Mouse (Mus musculus) hindbrain, embryonic 13.5 days (tissue): Measurements from ENCODE around the gene Arfgef3. TPM values are rescaled to one million over a fixed set of nuclear protein-coding genes. Genes with fewer than 3 reads are reported as not detected.

Source experiments
- ATAC-seq: fragments of 200-750 bp; cut with Nextera tagmentation; 2 replicates; pipeline ENCODE4 v1.8.0; 2017; ENCODE audit warnings: moderate TSS enrichment; ENCODE audit not compliant: low FRiP score
- H3K27ac ChIP-seq: fragments of 300-500 bp; sonication (generic); 2 replicates; pipeline ENCODE4 v1.5.1; 2015; ENCODE audit warnings: inconsistent platforms, mild to moderate bottlenecking, moderate library complexity
- H3K27me3 ChIP-seq: fragments of 300-500 bp; sonication (generic); 2 replicates; pipeline ENCODE4 v1.6.1; 2015; ENCODE audit warnings: mild to moderate bottlenecking, inconsistent platforms
- H3K36me3 ChIP-seq: fragments of 300-500 bp; sonication (generic); 2 replicates; pipeline ENCODE4 v1.6.1; 2015; ENCODE audit warnings: mild to moderate bottlenecking, inconsistent platforms
- H3K4me1 ChIP-seq: fragments of 300-500 bp; sonication (generic); replicated peaks from 2 replicates; pipeline ENCODE4 v1.6.1; 2015; ENCODE audit warnings: inconsistent platforms
- H3K4me2 ChIP-seq: fragments of 300-500 bp; sonication (generic); 2 replicates; pipeline ENCODE4 v1.6.1; 2015; ENCODE audit warnings: inconsistent platforms, mild to moderate bottlenecking, moderate library complexity
- H3K4me3 ChIP-seq: fragments of 300-500 bp; sonication (generic); 2 replicates; pipeline ENCODE4 v1.5.1; 2015; ENCODE audit warnings: mild to moderate bottlenecking, inconsistent platforms
- H3K9ac ChIP-seq: fragments of 300-500 bp; sonication (generic); 2 replicates; pipeline ENCODE4 v1.6.1; 2015; ENCODE audit warnings: mild to moderate bottlenecking, inconsistent platforms
- H3K9me3 ChIP-seq: fragments of 300-500 bp; sonication (generic); 2 replicates; pipeline ENCODE4 v1.6.1; 2016; ENCODE audit warnings: inconsistent platforms
- WGBS: fragments of 180-500 bp; shearing (Covaris S2); methylation state at CpG from one replicate; pipeline ENCODE4 v1.1.7; 2015; 5-methylcytosine and 5-hydroxymethylcytosine counted together
- polyA plus RNA-seq: library from polyadenylated mRNA; unstranded; fragments of >200 nt; fragmentation: Nextera tagmentation; extraction: Ambion mirVana; gene quantifications from 2 replicates; pipeline ENCODE4 v1.2.1, GENCODE M21; 2015

The Arfgef3 gene
- polyA plus RNA-seq, 1 experiment from 2014 or later = 5.1 TPM

- Histone ChIP-seq H3K4me3 (no peak overlapping the region), H3K9me3 (no peaks in the 10 kb centered on the region), H3K4me1 (peaks cover 8% of the 10 kb centered on the region; the same call in 1 of the 2 replicates), H3K36me3 (no peaks in the 10 kb centered on the region), H3K9ac (no peak overlapping the region), H3K27me3 (no peaks in the 10 kb centered on the region), H3K4me2 (no peak overlapping the region), H3K27ac (no peak overlapping the region)
- WGBS = 98% methylated on average over 4 of the region's 4 CpGs
- no peak for ATAC-seq
These were observed 32.3 kb downstream of the Arfgef3 start for GRCm38 (mm10) chr10:18711436-18711835.

DNA sequence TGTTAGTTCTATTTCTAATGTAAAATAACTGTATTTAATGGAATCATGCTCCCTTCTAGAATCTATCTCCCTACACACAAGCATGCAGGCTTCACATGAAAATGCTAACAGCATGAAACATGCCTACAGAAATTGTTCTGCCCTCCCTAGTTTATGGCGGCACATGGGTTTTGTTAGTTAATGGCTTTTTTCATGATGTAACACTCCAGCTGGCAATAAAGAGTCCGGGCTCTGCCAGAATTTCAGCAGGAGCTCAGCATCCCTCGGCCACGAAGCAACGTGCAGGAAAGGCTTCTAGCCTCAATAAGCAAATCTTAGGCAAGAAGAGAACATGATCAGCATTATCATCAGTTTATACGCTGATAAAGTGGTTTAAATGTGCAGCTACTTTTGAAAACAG, 32.8 kb downstream of the Arfgef3 start:
- no peak for ATAC-seq
- H3K27ac ChIP-seq = no peak overlapping the region
- H3K27me3 ChIP-seq = no peaks in the 10 kb centered on the region
- WGBS = 68% methylated on average over 6 of the region's 6 CpGs
- H3K4me3 ChIP-seq = no peak overlapping the region
- no peak overlapping the region for H3K9ac ChIP-seq
- no peaks in the 10 kb centered on the region for H3K36me3 ChIP-seq
- no peaks in the 10 kb centered on the region for H3K9me3 ChIP-seq
- no peak overlapping the region for H3K4me2 ChIP-seq
- peaks cover 11% of the 10 kb centered on the region; the same call in 1 of the 2 replicates for H3K4me1 ChIP-seq

DNA sequence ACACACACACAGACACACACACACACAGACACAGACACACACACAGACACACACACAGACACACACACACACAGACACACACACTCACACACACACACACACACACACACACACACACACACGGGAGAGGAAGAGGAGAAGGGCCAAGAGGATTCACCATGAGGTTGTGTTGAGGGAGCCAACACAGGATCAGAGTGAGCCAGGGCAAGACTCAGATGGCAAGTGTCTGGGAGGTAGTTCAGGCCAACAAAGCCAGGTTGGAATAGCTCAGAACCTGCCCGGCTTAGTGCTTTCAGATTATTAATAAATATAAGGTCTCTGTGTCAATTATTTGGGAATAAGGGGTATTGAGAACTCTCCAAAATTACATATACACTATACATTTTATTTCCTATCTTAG, 33.9 kb downstream of the Arfgef3 start:
- H3K9ac ChIP-seq = no peak overlapping the region
- no peaks in the 10 kb centered on the region for H3K36me3 ChIP-seq
- no peaks in the 10 kb centered on the region for H3K9me3 ChIP-seq
- peaks cover 11% of the 10 kb centered on the region; the same call in 1 of the 2 replicates for H3K4me1 ChIP-seq
- no peak overlapping the region for H3K4me3 ChIP-seq
- no peaks in the 10 kb centered on the region for H3K27me3 ChIP-seq
- WGBS = 96% methylated on average over 1 of the region's 2 CpGs
- no peak overlapping the region for H3K27ac ChIP-seq
- no peak for ATAC-seq
- H3K4me2 ChIP-seq = no peak overlapping the region

DNA sequence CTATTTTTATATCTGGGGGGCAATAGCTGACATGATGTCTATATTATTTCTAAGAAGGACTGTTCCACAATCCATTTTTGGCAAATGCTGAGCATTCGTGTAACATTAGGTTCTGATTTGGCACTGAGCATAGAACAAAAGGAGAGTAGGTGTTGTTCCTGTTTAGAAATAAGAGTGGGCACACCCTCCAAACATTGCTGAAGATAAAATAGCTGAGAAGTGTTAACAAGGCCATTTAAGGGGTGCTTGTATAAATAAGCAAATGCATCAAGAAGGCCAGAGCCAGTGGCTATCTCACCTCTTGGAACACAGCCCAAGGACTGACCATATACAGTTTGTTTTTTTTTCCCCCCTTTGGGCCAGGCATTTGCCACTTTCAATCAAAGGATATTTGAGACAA, 35.1 kb downstream of the Arfgef3 start:
- peaks cover 18% of the 10 kb centered on the region; the same call in 1 of the 2 replicates for H3K4me1 ChIP-seq
- no peak overlapping the region for H3K9ac ChIP-seq
- no peak overlapping the region for H3K27ac ChIP-seq
- no peaks in the 10 kb centered on the region for H3K9me3 ChIP-seq
- no peak overlapping the region for H3K4me3 ChIP-seq
- H3K4me2 ChIP-seq = no peak overlapping the region
- H3K27me3 ChIP-seq = no peaks in the 10 kb centered on the region
- WGBS = 89% methylated on average over 1 of the region's 1 CpGs
- no peaks in the 10 kb centered on the region for H3K36me3 ChIP-seq
- no peak for ATAC-seq

DNA sequence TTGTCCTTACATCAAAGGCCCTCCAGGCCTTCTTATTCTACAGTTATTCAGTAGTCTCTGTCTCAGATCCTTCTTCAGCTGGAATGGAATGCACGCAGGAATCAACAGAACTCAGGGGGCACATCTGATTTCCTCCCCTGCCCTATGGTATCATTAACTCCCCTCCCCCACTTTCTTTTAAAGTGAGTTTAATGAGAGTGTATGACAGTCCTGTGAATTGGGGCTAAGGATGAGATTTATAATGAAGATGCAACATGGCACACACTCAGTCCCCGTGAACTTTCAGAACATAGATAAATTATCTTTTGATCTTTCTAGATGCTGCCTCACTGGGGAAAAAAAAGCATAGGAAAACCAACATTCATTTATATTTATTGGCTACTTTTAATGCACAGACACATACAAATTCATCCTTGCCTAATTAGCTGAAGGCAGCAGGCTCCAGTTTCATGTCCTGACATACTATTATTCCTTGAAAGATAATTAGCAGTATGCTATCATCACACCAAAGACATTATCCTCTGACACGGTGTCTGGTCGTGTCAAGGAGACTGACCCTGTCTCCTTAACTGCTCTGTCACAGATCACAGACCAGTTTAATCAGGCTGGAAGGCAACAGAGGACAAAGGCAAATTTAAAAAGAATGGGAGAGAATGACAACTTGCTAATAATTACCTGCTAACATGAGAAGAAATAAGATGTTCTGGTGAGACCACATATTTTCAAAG, 39.2 kb downstream of the Arfgef3 start:
- H3K4me2 ChIP-seq = no peak overlapping the region
- H3K27me3 ChIP-seq = no peaks in the 10 kb centered on the region
- no peak overlapping the region for H3K9ac ChIP-seq
- H3K9me3 ChIP-seq = no peaks in the 10 kb centered on the region
- 44% methylated on average over 4 of the region's 4 CpGs for WGBS
- peaks cover 15% of the 10 kb centered on the region for H3K4me1 ChIP-seq
- no peaks in the 10 kb centered on the region for H3K36me3 ChIP-seq
- 0 out of 2 replicates have a peak, but pooled peaks have one; percentile 66 for ATAC-seq
- H3K4me3 ChIP-seq = no peak overlapping the region
- H3K27ac ChIP-seq = no peak overlapping the region

DNA sequence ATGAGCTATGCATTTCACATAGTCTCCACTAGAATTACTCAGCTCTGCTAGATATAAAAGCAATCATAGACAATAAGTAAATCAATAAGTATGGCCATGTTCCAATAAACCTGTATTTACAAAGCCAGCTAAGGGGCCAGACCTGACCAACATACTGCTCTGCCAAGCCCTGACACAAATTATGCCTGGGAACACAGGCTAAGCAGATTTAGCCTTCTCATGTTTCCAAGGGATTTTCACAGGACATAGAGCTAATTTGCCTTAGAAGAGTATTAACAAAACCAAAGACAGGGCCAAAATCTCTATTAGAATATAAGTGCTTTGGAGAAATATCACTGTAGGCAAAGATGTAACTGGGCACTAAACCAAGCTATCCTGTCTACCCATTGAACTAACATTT, 42.2 kb downstream of the Arfgef3 start:
- H3K9me3 ChIP-seq = no peaks in the 10 kb centered on the region
- no peak for ATAC-seq
- no peak overlapping the region for H3K27ac ChIP-seq
- no peaks in the 10 kb centered on the region for H3K27me3 ChIP-seq
- no peaks in the 10 kb centered on the region for H3K36me3 ChIP-seq
- no peak overlapping the region for H3K9ac ChIP-seq
- peaks cover 12% of the 10 kb centered on the region for H3K4me1 ChIP-seq
- H3K4me2 ChIP-seq = no peak overlapping the region
- H3K4me3 ChIP-seq = no peak overlapping the region

DNA sequence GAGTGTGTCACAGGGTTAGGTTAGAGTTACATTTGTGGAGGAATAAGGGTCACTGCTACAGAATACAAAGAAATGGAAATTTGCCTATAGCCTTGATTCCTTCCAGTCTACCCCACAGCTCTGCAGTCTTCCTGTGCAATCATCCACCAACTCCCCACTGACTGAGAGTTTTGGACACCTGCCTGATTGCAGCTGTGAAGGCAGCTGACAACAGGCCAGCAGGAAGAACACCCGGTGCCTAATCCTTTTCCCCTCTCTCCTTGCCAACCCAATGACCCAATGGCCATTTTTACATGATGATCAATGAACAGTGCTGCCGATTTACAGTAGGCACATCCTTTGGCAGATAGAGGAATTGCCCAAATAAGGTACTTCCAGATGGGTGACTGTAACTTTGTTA, 43.6 kb downstream of the Arfgef3 start:
- H3K27me3 ChIP-seq = no peaks in the 10 kb centered on the region
- ATAC-seq = no peak
- no peak overlapping the region for H3K4me2 ChIP-seq
- no peaks in the 10 kb centered on the region for H3K9me3 ChIP-seq
- peaks cover 13% of the 10 kb centered on the region for H3K36me3 ChIP-seq
- H3K27ac ChIP-seq = no peak overlapping the region
- no peak overlapping the region for H3K9ac ChIP-seq
- peaks cover 14% of the 10 kb centered on the region for H3K4me1 ChIP-seq
- H3K4me3 ChIP-seq = no peak overlapping the region
- 76% methylated on average over 2 of the region's 2 CpGs for WGBS

DNA sequence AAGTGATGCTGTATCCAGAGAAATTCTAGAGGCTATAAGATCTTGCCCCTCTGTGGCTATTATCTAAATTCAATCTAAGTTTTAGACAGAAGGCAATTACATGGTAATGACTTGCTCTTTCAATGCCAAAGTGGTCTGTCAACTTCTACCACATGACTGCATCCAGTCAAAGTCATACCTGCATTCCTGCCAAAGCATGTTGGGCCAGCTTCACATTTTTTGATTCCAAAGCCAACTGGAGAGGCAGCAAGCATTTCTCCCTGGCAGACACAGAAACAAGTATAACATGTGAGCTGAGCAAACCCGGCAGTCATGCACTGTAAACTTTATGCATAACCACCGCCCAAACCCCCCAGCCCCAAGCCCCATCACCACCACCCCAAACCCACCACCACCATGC, 44.6 kb downstream of the Arfgef3 start:
- no peak overlapping the region for H3K27ac ChIP-seq
- no peaks in the 10 kb centered on the region for H3K27me3 ChIP-seq
- no peak overlapping the region for H3K4me2 ChIP-seq
- WGBS = 86% methylated on average over 2 of the region's 2 CpGs
- no peak overlapping the region for H3K4me3 ChIP-seq
- no peak overlapping the region for H3K9ac ChIP-seq
- H3K4me1 ChIP-seq = peaks cover 9% of the 10 kb centered on the region
- ATAC-seq = no peak
- H3K9me3 ChIP-seq = no peaks in the 10 kb centered on the region
- peaks cover 16% of the 10 kb centered on the region for H3K36me3 ChIP-seq

DNA sequence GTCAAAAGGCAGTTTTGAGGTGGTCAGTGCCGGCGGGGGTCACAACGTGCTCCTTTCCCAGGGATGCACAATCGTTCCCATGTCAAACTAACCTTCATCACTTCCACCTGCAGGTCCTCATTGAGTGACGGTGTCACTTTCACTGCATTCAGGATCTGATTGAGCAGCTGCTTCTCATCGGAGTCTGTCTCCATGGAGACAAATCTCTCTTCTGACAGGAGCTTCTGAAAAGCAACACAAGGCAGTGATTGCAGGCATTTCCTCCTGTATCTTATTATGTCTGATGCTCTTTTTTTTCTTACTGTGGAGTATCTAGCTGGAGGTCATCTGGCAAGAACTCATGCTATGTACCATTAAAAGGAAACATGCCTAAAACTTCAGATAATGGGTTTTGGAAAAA, 47.3 kb downstream of the Arfgef3 start:
- peaks cover 19% of the 10 kb centered on the region for H3K36me3 ChIP-seq
- no peak overlapping the region for H3K9ac ChIP-seq
- H3K9me3 ChIP-seq = no peaks in the 10 kb centered on the region
- no peak for ATAC-seq
- H3K4me2 ChIP-seq = no peak overlapping the region
- H3K4me3 ChIP-seq = no peak overlapping the region
- H3K4me1 ChIP-seq = peaks cover 7% of the 10 kb centered on the region; the same call in 1 of the 2 replicates
- no peak overlapping the region for H3K27ac ChIP-seq
- WGBS = 49% methylated on average over 6 of the region's 6 CpGs
- no peaks in the 10 kb centered on the region for H3K27me3 ChIP-seq

DNA sequence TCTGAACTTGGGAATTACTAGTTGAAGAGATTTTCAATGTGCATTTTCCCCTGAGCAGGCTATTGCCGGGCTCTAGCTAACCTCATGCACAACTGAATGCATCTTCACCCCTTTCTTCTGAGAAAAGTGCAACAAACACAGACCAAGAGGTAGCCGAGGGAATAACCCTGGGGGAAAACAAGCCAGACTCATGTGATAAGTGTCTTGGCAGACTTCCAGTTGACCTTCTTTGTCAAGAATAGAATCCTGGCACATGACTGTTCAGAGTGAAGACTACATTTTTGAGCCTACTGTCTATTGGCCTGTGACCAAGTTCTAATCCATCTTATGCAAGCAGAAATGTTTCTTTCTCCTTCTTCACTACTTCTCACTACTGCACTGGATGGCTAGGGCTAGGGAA, 55.5 kb downstream of the Arfgef3 start:
- Histone ChIP-seq H3K4me2 (no peak overlapping the region), H3K4me1 (peaks cover 4% of the 10 kb centered on the region), H3K36me3 (no peaks in the 10 kb centered on the region; the same call in 1 of the 2 replicates), H3K27ac (no peak overlapping the region), H3K4me3 (no peak overlapping the region), H3K27me3 (no peaks in the 10 kb centered on the region), H3K9me3 (no peaks in the 10 kb centered on the region), H3K9ac (no peak overlapping the region)
- WGBS = 43% methylated on average over 2 of the region's 2 CpGs
- no peak; the same call in 1 of the 2 replicates for ATAC-seq

DNA sequence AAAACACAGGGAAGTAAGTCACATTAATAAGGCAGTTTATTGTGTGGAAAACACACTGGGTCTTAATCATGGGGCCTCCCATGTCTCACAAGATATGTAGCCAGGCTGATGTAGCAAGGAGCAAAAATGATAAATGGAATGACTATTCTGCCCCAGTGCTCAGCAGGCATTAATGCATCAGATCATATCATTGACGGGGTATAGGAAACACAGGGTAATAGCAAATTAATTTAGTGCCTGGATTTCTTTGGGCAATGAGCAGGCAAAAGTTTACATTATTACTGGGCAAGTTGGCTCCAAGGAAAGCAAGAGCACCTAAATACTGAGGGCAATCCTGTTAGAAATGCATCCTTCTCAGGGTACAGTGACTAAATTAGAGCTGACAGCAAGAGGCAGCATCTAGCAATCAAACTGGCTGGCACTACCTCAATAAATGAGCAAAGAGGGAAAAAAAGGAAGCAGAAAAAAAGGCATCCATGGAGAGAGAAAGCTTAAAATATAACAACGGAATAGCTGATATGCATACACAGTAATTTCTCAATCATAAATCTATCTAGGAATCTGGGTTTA, 62.3 kb downstream of the Arfgef3 start:
- Histone ChIP-seq H3K4me3 (no peak overlapping the region), H3K4me2 (no peak overlapping the region), H3K4me1 (peaks cover 10% of the 10 kb centered on the region; the same call in 1 of the 2 replicates), H3K36me3 (peaks cover 2% of the 10 kb centered on the region), H3K9ac (no peak overlapping the region), H3K27ac (no peak overlapping the region), H3K9me3 (no peaks in the 10 kb centered on the region), H3K27me3 (no peaks in the 10 kb centered on the region)
- WGBS = 77% methylated on average over 2 of the region's 2 CpGs
- ATAC-seq = no peak

- no peak overlapping the region for H3K4me3 ChIP-seq
- H3K36me3 ChIP-seq = peaks cover 9% of the 10 kb centered on the region
- H3K4me2 ChIP-seq = no peak overlapping the region
- H3K27ac ChIP-seq = no peak overlapping the region; the same call in 1 of the 2 replicates
- ATAC-seq = no peak
- no peaks in the 10 kb centered on the region for H3K9me3 ChIP-seq
- H3K4me1 ChIP-seq = peaks cover 10% of the 10 kb centered on the region; the same call in 1 of the 2 replicates
- no peaks in the 10 kb centered on the region for H3K27me3 ChIP-seq
- 66% methylated on average over 3 of the region's 3 CpGs for WGBS
- no peak overlapping the region for H3K9ac ChIP-seq
These were observed 62.9 kb downstream of the Arfgef3 start for GRCm38 (mm10) chr10:18680661-18681384.
